Mouse (Mus musculus): ENCODE results near the gene Treml1. TPM values are rescaled to one million over a fixed set of nuclear protein-coding genes. Genes with fewer than 3 reads are reported as not detected.

Gene Treml1
- total RNA-seq, 2 experiments from 2014 or later, result 0.42 to 0.46 TPM

DNA sequence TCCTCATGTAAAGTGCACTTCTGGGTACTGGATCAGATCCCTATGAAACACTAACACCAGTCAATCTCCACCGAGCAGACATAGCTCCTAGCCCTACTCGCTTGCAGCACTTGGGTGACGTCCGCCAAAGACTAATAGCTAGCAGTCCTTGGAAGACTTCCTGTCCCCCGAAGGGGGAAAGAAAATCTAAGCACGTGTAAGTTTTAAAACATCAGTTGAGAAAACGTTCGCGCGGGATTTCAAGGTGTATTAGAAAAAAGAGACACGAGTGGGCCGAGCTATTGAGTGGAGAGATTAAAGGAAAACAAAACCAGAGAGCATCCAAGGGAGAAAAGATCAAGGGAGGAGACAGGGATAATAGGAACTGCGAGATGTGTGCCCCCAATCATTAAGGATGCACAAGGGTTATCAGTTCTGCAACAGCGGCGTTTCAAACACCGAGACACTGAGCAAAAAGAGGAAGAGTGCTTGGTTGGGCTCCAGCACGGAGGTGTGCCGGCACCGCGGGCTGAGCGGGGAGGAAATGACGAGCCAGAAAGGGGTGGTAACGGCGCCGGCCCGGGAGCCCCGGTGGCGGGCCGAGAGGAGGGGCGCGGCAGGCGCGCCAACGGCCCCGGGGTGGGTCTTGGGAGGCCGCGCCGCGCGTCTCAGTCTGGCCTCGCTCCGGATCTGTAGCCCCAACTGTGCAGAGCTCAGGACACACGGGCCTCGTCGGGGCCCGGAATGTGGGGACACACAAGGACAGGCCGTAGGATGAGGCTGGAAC, 49.0 kb downstream of the Treml1 start:
- peak; percentile 36 to 66 for DNase-seq (ENCODE audit: low spot score in 2 of 2)

DNA sequence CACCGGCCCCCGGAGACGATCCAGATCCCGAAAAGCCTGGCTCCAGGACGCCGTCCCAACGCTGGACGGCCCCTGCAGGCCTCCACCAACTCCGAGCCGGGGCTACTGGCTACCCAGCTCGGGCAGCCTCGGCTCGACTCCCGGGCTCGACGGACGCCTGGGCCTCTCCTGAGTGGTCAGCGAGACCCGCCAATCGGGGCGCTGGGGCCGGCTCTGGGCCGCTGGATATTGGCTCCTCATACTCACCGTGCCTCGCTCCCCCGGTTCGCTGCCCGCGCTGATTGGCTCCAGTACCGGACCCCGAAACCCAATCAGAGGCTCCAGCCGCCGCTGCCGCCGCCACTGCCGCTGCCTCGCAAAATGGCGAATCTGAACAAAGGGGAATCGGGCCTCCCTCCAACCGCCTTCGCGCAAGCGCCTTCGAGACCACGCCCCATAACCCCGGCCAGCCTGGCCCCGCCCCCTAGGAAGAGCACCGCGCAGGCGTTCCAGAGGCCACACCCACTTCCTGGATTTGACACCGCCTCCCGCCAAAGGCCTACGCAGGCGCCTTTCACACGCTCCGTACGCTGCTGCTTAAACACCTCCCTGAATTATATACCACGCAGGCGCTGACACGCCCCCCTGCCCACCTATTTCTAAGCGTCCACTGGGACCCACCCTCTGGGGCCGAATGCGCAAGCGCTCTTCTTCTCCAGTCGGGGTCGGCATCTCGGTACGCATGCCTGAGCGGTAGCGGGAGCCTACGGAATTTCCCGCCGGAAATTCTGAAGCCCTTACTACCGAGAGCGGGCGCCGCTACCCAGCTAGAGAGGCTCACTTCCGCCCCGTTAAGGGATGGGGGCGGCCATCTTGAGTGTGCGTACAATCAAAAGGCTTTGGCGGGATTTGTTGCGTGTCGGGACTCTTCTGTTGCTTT, 49.9 kb downstream of the Treml1 start, which contains the start of the genes Nfya and Oard1:
Gene Nfya (minus strand): TSS at position 527 of the 919 bp plus-strand sequence.
Gene Oard1 (plus strand): TSS at position 635 of the 919 bp plus-strand sequence.
- DNase-seq (ENCODE audit: low spot score in 2 of 2), result peak; percentile 99 to 100

DNA sequence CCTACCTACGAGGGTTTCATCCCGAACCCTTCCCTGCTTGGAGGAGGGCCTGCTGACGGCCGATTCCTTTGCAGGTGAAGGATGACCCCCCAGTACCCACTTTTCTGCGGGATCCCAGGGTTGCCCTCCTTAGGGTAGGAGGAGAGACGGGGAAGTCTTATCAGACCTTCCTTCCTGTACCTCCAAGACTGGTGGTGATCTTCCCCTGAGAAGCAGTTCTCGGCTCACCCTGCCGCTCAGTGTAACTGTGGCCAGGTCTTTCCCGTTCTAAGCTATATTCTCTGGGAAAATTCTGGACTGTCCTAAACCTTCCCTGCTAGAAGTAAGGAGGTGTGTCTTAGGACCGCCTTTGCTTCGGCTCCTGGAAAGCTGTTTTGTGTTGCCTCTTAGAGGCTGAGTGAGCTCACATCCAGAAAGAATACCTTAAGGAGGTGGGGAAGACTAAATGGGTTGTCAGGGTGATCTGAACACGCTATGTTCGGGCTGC, 50.6 kb downstream of the Treml1 start:
- DNase-seq (ENCODE audit: low spot score in 2 of 2), result no peak

DNA sequence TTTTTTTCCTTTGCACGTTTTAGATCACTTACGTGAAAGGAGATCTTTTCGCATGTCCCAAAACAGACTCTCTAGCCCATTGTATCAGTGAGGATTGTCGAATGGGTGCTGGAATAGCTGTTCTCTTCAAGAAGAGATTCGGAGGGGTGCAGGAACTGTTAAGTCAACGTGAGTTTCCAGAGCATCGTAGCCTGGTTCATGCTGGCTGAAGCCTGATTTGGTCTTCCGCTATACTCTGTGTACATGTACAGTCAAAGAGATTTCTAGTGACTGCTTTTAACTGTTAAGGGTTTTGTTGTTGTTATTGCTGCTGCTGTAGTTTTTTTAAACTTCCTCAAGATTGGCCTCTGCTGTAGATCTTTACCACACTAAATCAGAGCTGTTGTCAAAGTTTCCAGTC, 51.5 kb downstream of the Treml1 start:
- DNase-seq (ENCODE audit: low spot score in 2 of 2), result no peak

DNA sequence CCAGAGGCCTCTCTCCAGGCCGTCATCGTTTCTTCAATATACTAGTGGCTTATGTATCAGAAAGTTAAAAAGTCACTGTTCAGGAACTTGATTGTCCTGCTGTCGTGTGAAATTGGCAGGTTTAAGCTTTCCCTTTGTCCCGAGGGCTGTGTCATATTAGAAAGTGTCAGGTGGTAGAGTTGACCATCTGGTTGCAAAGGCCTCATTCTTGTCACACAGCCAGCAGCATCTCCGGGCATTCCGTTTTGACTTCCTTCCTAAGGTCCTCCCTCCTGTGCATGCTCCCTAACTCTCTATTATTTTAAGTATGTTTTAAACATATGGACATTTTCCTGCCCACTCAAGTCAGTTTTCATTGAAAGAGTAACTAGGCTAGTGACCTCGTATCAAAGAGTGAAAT, 56.3 kb downstream of the Treml1 start:
- no peak for DNase-seq (ENCODE audit: low spot score in 2 of 2)

Other genes starting within 250 kb of the Treml1 start
- not detected for gene 9830107B12Rik, start 213.6 kb upstream of the Treml1 start, total RNA-seq (2021)
- gene A530064D06Rik, start 192.6 kb upstream of the Treml1 start, total RNA-seq (2021), result not detected
- gene Trem1, start 127.1 kb upstream of the Treml1 start, total RNA-seq (2021), result not detected
- gene Trem3, start 112.1 kb upstream of the Treml1 start, total RNA-seq (2021), result not detected
- under 1 TPM in 1 of 2 experiments, not detected in 1; 0.72 TPM for gene Treml4, start 95.6 kb upstream of the Treml1 start, total RNA-seq (2021)
- gene Treml2, start 60.4 kb upstream of the Treml1 start, total RNA-seq (2021), result under 1 TPM; 0.52 to 0.63 TPM
- gene B430306N03Rik, start 43.8 kb upstream of the Treml1 start, total RNA-seq (2021), result under 1 TPM; 0.09 to 0.12 TPM
- 10 to 100 TPM in 1 of 2 experiments, 1 to 10 TPM in 1; 9.6 to 12.1 TPM for gene Trem2, start 13.5 kb upstream of the Treml1 start, total RNA-seq (2021)
- 10 to 100 TPM; 25.2 to 28.7 TPM for gene Nfya, start 50.0 kb downstream of the Treml1 start, total RNA-seq (2021)
- gene Oard1, start 50.1 kb downstream of the Treml1 start, total RNA-seq (2021), result 10 to 100 TPM; 11.9 to 14.6 TPM
- not detected for gene Apobec2, start 73.0 kb downstream of the Treml1 start, total RNA-seq (2021)
- gene Tspo2, start 91.6 kb downstream of the Treml1 start, total RNA-seq (2021), result not detected
- under 1 TPM; 0.26 to 0.42 TPM for gene Unc5cl, start 95.0 kb downstream of the Treml1 start, total RNA-seq (2021)